ENCODE assay signal across 21 mouse cellular contexts in genomic region chr14:59205976-59206583, GRCm38 (mm10). TPM values are rescaled to one million over a fixed set of nuclear protein-coding genes. Genes with fewer than 3 reads are reported as not detected.
DNase-seq lines count a peak whose midpoint lies in the region; ATAC-seq lines count a peak whose summit lies in the region.
"Had no signal": no experiment of that assay in that cellular context is flagged by ENCODE, and none has a peak within 500 bp of the region (broad histone marks: within the 10 kb centered on the region; RNA-seq: fewer than 3 reads in every experiment).

No protein-coding gene starts in this region.

- peak overlapping the region; percentile 10; the same call in 1 of the 2 replicates for H3K27ac ChIP-seq in neural tube, embryonic 13.5 days (replicated peaks)
- no peak overlapping the region; the same call in none of the 2 replicates for H3K27ac ChIP-seq in forebrain, embryonic 11.5 days (ENCODE audit: low read depth, low read length)
- no peak overlapping the region for H3K27ac ChIP-seq in liver, embryonic 11.5 days (ENCODE audit: low read depth, low read length)
- H3K27ac ChIP-seq in neural tube, embryonic 14.5 days (ENCODE audit: low read depth, low read length): no peak overlapping the region
- H3K27ac ChIP-seq: embryonic facial prominence, embryonic 12.5 days; heart, embryonic 15.5 days had no signal

- no peaks in the 10 kb centered on the region for H3K27me3 ChIP-seq in neural tube, embryonic 13.5 days
- no peaks in the 10 kb centered on the region for H3K27me3 ChIP-seq in forebrain, embryonic 11.5 days (ENCODE audit: control insufficient read depth, insufficient read depth, low read length)
- H3K27me3 ChIP-seq in liver, embryonic 11.5 days (replicated peaks; ENCODE audit: control insufficient read depth, insufficient read depth, low read length): no peaks in the 10 kb centered on the region
- no peaks in the 10 kb centered on the region for H3K27me3 ChIP-seq in neural tube, embryonic 14.5 days (ENCODE audit: control insufficient read depth, insufficient read depth, low read length)
- H3K27me3 ChIP-seq: CH12.LX; embryonic facial prominence, embryonic 12.5 days; heart, embryonic 15.5 days had no signal

- DNase-seq in neural tube, embryonic 10.5 days (ENCODE audit: extremely low spot score, low spot score): no peak
- DNase-seq in forebrain, embryonic 11.5 days (ENCODE audit: low spot score): no peak
- no peak for DNase-seq in liver, embryonic 11.5 days (ENCODE audit: low spot score)
- DNase-seq in gastrocnemius, postnatal 14 days: no peak
- no peak for DNase-seq in left cerebral cortex, postnatal 4 days
- DNase-seq in gastrocnemius, postnatal 25 days: no peak
- DNase-seq: adrenal gland, adult 2 months; cerebellum, adult 8-10 months; lung, adult 2 months; spleen, adult 18-20 months had no signal

- ATAC-seq in neural tube, embryonic 13.5 days (ENCODE audit: low read depth): no peak
- ATAC-seq in forebrain, embryonic 11.5 days (replicated peaks; ENCODE audit: low FRiP score): no peak
- ATAC-seq in liver, embryonic 11.5 days (replicated peaks; ENCODE audit: low FRiP score): no peak
- no peak for ATAC-seq in neural tube, embryonic 14.5 days (ENCODE audit: low read depth)
- ATAC-seq: inflammation-experienced regulatory T-cells, adult 6 months had no signal

- H3K4me2 ChIP-seq in neural tube, embryonic 13.5 days: peak overlapping the region; percentile 24; the same call in 1 of the 2 replicates
- no peak overlapping the region for H3K4me2 ChIP-seq in forebrain, embryonic 11.5 days (ENCODE audit: low read depth, low read length, severe bottlenecking)
- H3K4me2 ChIP-seq in liver, embryonic 11.5 days: peak overlapping the region; percentile 13
- H3K4me2 ChIP-seq in neural tube, embryonic 14.5 days (ENCODE audit: low read depth, low read length): 0 out of 2 replicates have a peak overlapping the region, but pooled peaks have one; percentile 2
- H3K4me2 ChIP-seq: heart, embryonic 15.5 days had no signal

- H3K4me3 ChIP-seq in neural tube, embryonic 13.5 days: no peak overlapping the region
- H3K4me3 ChIP-seq in forebrain, embryonic 11.5 days (ENCODE audit: low read depth, low read length): no peak overlapping the region
- no peak overlapping the region for H3K4me3 ChIP-seq in liver, embryonic 11.5 days (ENCODE audit: low read depth, low read length)
- H3K4me3 ChIP-seq in neural tube, embryonic 14.5 days (ENCODE audit: low read depth, low read length): no peak overlapping the region
- H3K4me3 ChIP-seq: embryonic facial prominence, embryonic 12.5 days; heart, embryonic 15.5 days; myocyte had no signal

- H3K9me3 ChIP-seq in neural tube, embryonic 13.5 days: no peaks in the 10 kb centered on the region
- H3K9me3 ChIP-seq in forebrain, embryonic 11.5 days (ENCODE audit: control insufficient read depth, low read length): no peaks in the 10 kb centered on the region
- H3K9me3 ChIP-seq in liver, embryonic 11.5 days (ENCODE audit: control insufficient read depth, low read length): no peaks in the 10 kb centered on the region
- no peaks in the 10 kb centered on the region for H3K9me3 ChIP-seq in neural tube, embryonic 14.5 days (ENCODE audit: control insufficient read depth, low read length)
- H3K9me3 ChIP-seq: embryonic facial prominence, embryonic 12.5 days; heart, embryonic 15.5 days had no signal

- intact Hi-C loops in gastrocnemius, postnatal 14 days (cut with DNase I; ENCODE audit: low total_unique reads): no loop called here
- intact Hi-C loops in left cerebral cortex, postnatal 4 days (cut with DNase I): no loop called here

- peaks cover 62% of the 10 kb centered on the region for H3K4me1 ChIP-seq in neural tube, embryonic 13.5 days (replicated peaks)
- H3K4me1 ChIP-seq in forebrain, embryonic 11.5 days (replicated peaks; ENCODE audit: control insufficient read depth, insufficient read depth, low read length): peaks cover 8% of the 10 kb centered on the region; the same call in 1 of the 2 replicates
- peaks cover 8% of the 10 kb centered on the region for H3K4me1 ChIP-seq in liver, embryonic 11.5 days (replicated peaks; ENCODE audit: control insufficient read depth, insufficient read depth, low read length)
- H3K4me1 ChIP-seq in neural tube, embryonic 14.5 days (ENCODE audit: control insufficient read depth, insufficient read depth, low read length): peaks cover 43% of the 10 kb centered on the region

- 41% methylated on average over 10 of the region's 10 CpGs for WGBS in neural tube, embryonic 13.5 days
- WGBS in forebrain, embryonic 11.5 days: 43% methylated on average over 10 of the region's 10 CpGs
- 71% methylated on average over 10 of the region's 10 CpGs for WGBS in liver, embryonic 11.5 days
- 41% methylated on average over 10 of the region's 10 CpGs for WGBS in neural tube, embryonic 14.5 days

- H3K36me3 ChIP-seq in neural tube, embryonic 13.5 days: peaks cover 8% of the 10 kb centered on the region
- no peaks in the 10 kb centered on the region for H3K36me3 ChIP-seq in forebrain, embryonic 11.5 days (ENCODE audit: control insufficient read depth, insufficient read depth, low read length)
- H3K36me3 ChIP-seq in liver, embryonic 11.5 days (ENCODE audit: control insufficient read depth, insufficient read depth, low read length): no peaks in the 10 kb centered on the region
- H3K36me3 ChIP-seq in neural tube, embryonic 14.5 days (ENCODE audit: control insufficient read depth, insufficient read depth, low read length): no peaks in the 10 kb centered on the region
- H3K36me3 ChIP-seq: heart, embryonic 15.5 days had no signal

- peak overlapping the region; percentile 22; the same call in 1 of the 2 replicates for H3K9ac ChIP-seq in neural tube, embryonic 13.5 days
- H3K9ac ChIP-seq in forebrain, embryonic 11.5 days (ENCODE audit: low read length): peak overlapping the region; percentile 40; the same call in 1 of the 2 replicates
- H3K9ac ChIP-seq in liver, embryonic 11.5 days (ENCODE audit: low read depth, low read length): no peak overlapping the region
- H3K9ac ChIP-seq in neural tube, embryonic 14.5 days (replicated peaks; ENCODE audit: low read depth, low read length): no peak overlapping the region
- H3K9ac ChIP-seq: heart, embryonic 15.5 days had no signal

RNA-seq across cellular contexts. Expression of gene Rcbtb1, which starts 5.1 kb away (rescaled TPM):
- polyA plus RNA-seq in neural tube, embryonic 13.5 days (2015; fragmentation: Nextera tagmentation; extraction: Ambion mirVana): 58.2 and 58.6 TPM in 2 replicates
- polyA plus RNA-seq in forebrain, embryonic 11.5 days (2014; fragmentation: Nextera tagmentation; extraction: Ambion mirVana): 133 and 148 TPM in 2 replicates
- 54.0 and 55.5 TPM in 2 replicates for polyA plus RNA-seq in liver, embryonic 11.5 days (2014; fragmentation: Nextera tagmentation; extraction: Ambion mirVana)
- 50.1 and 68.7 TPM in 2 replicates for polyA plus RNA-seq in neural tube, embryonic 14.5 days (2014; fragmentation: Nextera tagmentation; extraction: Ambion mirVana)
- total RNA-seq in gastrocnemius, postnatal 14 days (2021): 10 to 100 TPM; 10.5 to 11.5 TPM
- total RNA-seq in left cerebral cortex, postnatal 4 days (2021): 10 to 100 TPM; 43.7 to 48.6 TPM
- 10 to 100 TPM; 10.9 to 12.4 TPM for total RNA-seq in gastrocnemius, postnatal 25 days (2021)

RNA-seq across cellular contexts. Expression of gene Gm5142, which starts 27.5 kb away (rescaled TPM):
- polyA plus RNA-seq in neural tube, embryonic 13.5 days (2015; fragmentation: Nextera tagmentation; extraction: Ambion mirVana): not detected in 2 replicates
- not detected in 2 replicates for polyA plus RNA-seq in forebrain, embryonic 11.5 days (2014; fragmentation: Nextera tagmentation; extraction: Ambion mirVana)
- polyA plus RNA-seq in liver, embryonic 11.5 days (2014; fragmentation: Nextera tagmentation; extraction: Ambion mirVana): not detected in 2 replicates
- polyA plus RNA-seq in neural tube, embryonic 14.5 days (2014; fragmentation: Nextera tagmentation; extraction: Ambion mirVana): not detected in 2 replicates
- not detected for total RNA-seq in gastrocnemius, postnatal 14 days (2021)
- not detected for total RNA-seq in left cerebral cortex, postnatal 4 days (2021)
- total RNA-seq in gastrocnemius, postnatal 25 days (2021): not detected
- total RNA-seq: adrenal gland, adult 2 months; CH12.LX; layer of hippocampus, adult 8-10 months; left cerebral cortex, postnatal 14 days had no signal
- polyA plus RNA-seq: adrenal gland, adult 2 months; embryonic facial prominence, embryonic 12.5 days; heart, embryonic 15.5 days; inflammation-experienced regulatory T-cells, adult 6 months; kidney, embryonic 16.5 days; lung, adult 2 months; myocyte had no signal

RNA-seq across cellular contexts. Expression of gene Gm6904, which starts 53.9 kb away (rescaled TPM):
- polyA plus RNA-seq in neural tube, embryonic 13.5 days (2015; fragmentation: Nextera tagmentation; extraction: Ambion mirVana): not detected in 2 replicates
- polyA plus RNA-seq in forebrain, embryonic 11.5 days (2014; fragmentation: Nextera tagmentation; extraction: Ambion mirVana): 0.23 TPM in 1 of 2 replicates, not detected in the other
- not detected in 2 replicates for polyA plus RNA-seq in liver, embryonic 11.5 days (2014; fragmentation: Nextera tagmentation; extraction: Ambion mirVana)
- polyA plus RNA-seq in neural tube, embryonic 14.5 days (2014; fragmentation: Nextera tagmentation; extraction: Ambion mirVana): 0.32 TPM in 1 of 2 replicates, not detected in the other
- total RNA-seq in gastrocnemius, postnatal 14 days (2021): not detected
- total RNA-seq in left cerebral cortex, postnatal 4 days (2021): not detected
- not detected for total RNA-seq in gastrocnemius, postnatal 25 days (2021)
- total RNA-seq: layer of hippocampus, adult 8-10 months; left cerebral cortex, postnatal 14 days had no signal
- polyA plus RNA-seq: adrenal gland, adult 2 months; embryonic facial prominence, embryonic 12.5 days; gonadal fat pad, adult 2 months; heart, embryonic 15.5 days; kidney, embryonic 16.5 days; lung, adult 2 months; myocyte had no signal

Comparison
In these comparisons a context has a peak if more than half of its experiments do, and no peak if none do; other contexts are left out.
1. H3K9ac ChIP-seq: peak in neural tube, embryonic 13.5 days (single experiment) and forebrain, embryonic 11.5 days (single experiment); none in liver, embryonic 11.5 days (single experiment) and neural tube, embryonic 14.5 days (single experiment).